Mouse (Mus musculus) lung, postnatal 0 days (tissue): Measurements from ENCODE around the gene Fance.

Experiments used
- CTCF ChIP-seq: IDR thresholded peaks from 2 replicates; pipeline ENCODE4 v1.5.1; 2016; ENCODE audit warnings: antibody characterized with exemption, mild to moderate bottlenecking
- EP300 ChIP-seq: IDR thresholded peaks from 2 replicates; pipeline ENCODE4 v1.6.1; 2016; ENCODE audit warnings: antibody characterized with exemption, mild to moderate bottlenecking, control low read depth

DNA sequence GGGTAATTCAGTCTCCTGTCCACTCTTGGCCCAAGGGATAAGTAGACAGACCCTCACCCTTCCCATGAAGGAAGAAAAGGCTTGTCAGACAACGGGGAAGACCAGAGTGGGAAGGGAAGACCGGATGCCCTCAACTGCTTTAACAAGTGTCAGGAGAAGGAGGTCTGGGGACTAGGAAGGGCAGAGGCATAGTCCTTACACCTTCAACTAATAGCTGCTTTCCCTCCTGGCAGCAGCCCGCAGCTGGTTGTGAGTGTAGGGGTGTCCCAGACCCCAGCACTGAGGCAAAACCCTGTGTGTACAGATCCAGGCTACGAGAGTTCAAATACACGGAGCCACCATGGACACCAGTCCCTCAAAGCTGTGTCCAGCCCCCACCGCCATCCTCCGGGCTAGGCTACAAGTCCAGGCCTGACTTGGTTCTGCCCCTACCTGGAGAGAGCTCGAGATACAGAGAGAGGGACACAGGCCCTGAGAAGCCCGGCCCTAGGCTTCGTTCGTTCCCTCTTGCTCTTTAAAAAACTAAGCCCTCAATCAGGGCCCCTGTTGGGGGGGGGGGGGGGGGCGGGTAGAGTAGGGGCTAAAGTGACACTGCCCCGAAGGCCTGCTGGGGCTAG lies 36.1 kb downstream of the Fance start:
- TF ChIP-seq CTCF: no peak
- TF ChIP-seq EP300: no peak
